Mouse (Mus musculus) layer of hippocampus, adult 18-20 months (tissue): ENCODE results near the gene Appbp2. TPM values are rescaled to one million over a fixed set of nuclear protein-coding genes. Genes with fewer than 3 reads are reported as not detected.
"Not testable (repeated sequence)": the region's sequence is repeated elsewhere in the genome, so short reads cannot be mapped to it uniquely, and the experiment has no call there.

ENCODE experiments used
- DNase-seq, 2 experiments: peaks; one replicate each; pipeline ENCODE4 v3.0.0; 2022; ENCODE audit warnings: low spot score in 2 of 2
- total RNA-seq, 2 experiments: library from RNA; stranded (reverse); gene quantifications; 2 replicates each; pipeline ENCODE4 v1.2.3; 2021

The Appbp2 gene
- total RNA-seq, 2 experiments from 2014 or later, result 49.0 to 50.9 TPM

- DNase-seq, result no peak
Observed at GRCm38 (mm10) chr11:85167503-85167902, 67.4 kb downstream of the Appbp2 start.

GRCm38 (mm10) chr11:85164371-85164770, 70.6 kb downstream of the Appbp2 start:
- no peak for DNase-seq

GRCm38 (mm10) chr11:85163014-85163413, 71.9 kb downstream of the Appbp2 start:
- DNase-seq, result not testable (repeated sequence)

GRCm38 (mm10) chr11:85157301-85157700, 77.6 kb downstream of the Appbp2 start:
- no peak for DNase-seq

- DNase-seq, result no peak
Observed at GRCm38 (mm10) chr11:85152256-85152930, 82.5 kb downstream of the Appbp2 start.

- DNase-seq, result peak; percentile 95 to 97
Observed at GRCm38 (mm10) chr11:85139581-85140540, 95.1 kb downstream of the Appbp2 start, which contains the start of gene Usp32. Usp32 (minus strand) TSS chr11:85140161.

GRCm38 (mm10) chr11:85138776-85139474, 96.0 kb downstream of the Appbp2 start:
- DNase-seq, result peak in 1 of 2 experiments; percentile 30

Other genes with a start within 250 kb of the Appbp2 start
- 10 to 100 TPM; 89.1 to 93.3 TPM for gene Usp32, start 95.0 kb downstream of the Appbp2 start, total RNA-seq
- not detected for gene 1700125H20Rik, start 64.7 kb downstream of the Appbp2 start, total RNA-seq
- gene Ppm1d, start 76.1 kb upstream of the Appbp2 start, total RNA-seq, result 10 to 100 TPM; 16.2 to 17.0 TPM
- 10 to 100 TPM; 70.0 to 78.5 TPM for gene Bcas3, start 118.0 kb upstream of the Appbp2 start, total RNA-seq